Mouse (Mus musculus): ENCODE measurements at regions not wholly inside any gene's neighbourhood (a gene's known extent, or its start where the extent isn't known, plus 50 kb on each side); places are given as distances from the start of the nearest gene placed in this dataset.
A peak's percentile ranks its signal among the peaks of the same experiment; 100 is the strongest.
"Not testable (repeated sequence)": the region's sequence is repeated elsewhere in the genome, so short reads cannot be mapped to it uniquely, and the experiment has no call there.

DNA sequence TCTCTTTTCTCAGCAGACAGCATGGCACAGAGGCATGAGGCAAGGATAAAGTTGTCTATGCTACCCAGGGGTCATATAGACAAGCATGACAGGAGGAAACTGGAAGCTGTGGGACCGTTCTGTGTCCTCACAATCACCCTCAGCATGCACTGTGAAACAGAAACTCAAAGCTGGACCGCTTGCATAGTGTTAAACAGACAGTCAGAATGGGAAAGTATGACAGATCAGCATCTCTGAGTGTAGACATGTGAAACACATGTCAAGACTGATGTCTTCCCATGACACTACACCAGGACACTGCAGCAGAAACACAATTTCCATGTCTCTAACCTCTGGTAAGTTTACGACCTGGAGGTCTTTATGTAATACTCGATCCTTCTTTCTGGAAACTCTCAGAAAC lies 330.9 kb upstream of the Intu start:
- no peak for DNase-seq

DNA sequence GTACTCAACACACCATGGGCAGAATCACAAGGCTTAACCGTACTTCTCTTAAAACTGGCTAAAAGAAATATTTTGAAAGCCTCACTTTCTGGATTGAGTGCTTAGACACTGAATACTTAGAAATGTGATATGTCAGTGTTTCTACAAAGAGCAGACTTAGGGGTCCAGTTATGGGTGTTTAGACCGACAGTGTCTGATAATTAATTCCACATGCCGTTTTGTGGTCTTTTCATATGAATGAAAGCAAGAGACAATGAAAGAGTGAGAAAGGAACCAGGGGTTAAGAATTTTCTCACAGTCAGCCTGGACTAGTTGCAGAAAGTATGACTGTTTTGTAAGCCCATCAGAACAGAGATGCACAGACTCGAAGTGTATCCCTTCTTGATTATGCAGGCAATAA lies 324.8 kb upstream of the Intu start:
- DNase-seq, result no peak

DNA sequence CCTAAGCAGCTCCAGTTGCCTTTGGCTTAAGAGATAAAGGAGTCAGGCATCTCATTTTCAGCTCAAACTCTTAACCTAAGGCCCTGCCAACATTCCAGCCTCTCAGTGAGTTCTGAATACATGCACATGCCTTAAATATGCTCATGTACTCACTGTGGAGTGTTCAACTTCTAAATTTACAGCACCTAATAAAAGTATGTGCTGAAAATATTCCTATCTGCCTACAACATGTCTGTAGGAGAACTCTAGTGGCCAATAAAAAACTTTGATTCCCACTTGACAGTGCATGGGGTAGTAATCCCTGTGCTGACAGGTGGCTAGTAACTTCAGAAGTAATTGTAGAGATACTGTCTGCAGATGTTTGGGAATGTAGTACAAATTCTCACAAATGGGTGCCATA lies 319.3 kb upstream of the Intu start:
- DNase-seq, result no peak

DNA sequence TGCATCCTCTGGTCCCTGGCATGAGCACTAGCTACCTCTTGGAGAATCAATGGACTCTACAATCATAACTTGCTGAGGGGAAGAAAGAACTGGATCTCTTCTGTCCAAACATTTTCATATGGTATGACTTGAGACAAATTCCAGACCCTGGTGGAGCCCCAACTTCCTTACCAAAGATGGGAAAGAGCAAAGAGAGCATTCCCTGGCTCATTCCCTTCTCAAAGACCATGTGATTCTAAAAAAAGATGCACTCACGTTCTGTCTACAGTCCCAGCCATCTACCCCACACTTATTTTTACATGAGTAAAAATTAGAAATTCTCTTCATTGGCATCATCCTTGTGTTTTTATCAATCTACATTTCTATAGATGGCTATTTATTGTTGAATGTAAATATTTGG lies 304.3 kb upstream of the Intu start:
- no peak for DNase-seq

DNA sequence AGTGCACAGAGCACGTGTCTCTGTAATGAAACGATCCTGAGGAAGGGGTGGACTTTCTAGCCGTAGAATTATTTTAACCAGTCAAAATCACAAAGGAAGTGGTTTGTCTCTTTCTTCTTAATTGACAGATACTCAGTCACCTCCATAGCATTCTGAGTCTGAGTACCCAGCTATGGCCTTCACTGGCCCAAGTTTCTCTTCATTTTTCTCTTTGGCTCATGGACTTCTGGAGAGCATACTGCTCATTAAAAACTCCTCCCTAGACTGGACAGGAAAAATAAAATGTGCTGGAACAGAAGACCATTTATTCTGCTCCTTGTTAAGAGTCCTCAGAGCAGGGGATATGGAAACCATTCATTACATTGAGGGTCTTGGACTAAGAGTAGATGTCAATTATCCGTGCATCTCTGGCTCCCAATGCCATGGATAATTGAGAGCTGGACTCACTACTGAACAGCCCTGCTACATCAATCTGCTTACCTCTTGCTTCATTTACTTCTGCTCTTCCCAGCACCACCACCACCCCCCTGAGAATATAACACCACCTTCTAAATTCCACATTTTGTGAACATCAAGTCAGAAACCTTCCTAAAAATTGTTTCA lies 287.5 kb upstream of the Intu start:
- no peak for DNase-seq

DNA sequence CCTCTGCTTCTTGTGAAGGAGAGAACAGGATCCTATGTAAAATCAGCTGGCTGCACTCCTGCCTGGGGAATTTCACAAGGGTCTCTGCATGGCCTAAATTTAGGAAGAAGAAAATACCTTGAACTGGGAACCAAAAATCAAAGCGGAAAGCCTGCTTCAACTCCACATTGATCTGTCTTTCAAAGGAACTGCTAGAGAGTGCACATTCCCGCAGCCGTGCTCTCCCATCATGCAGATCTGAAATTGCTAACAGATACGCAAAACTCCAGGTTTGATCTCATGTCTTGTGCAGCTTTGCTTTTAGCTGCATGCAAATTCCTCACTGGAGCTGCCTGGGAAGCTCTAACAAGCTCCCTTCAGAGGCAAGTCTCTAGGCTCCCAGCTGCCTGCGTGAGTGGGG lies 276.7 kb upstream of the Intu start:
- no peak for DNase-seq

DNA sequence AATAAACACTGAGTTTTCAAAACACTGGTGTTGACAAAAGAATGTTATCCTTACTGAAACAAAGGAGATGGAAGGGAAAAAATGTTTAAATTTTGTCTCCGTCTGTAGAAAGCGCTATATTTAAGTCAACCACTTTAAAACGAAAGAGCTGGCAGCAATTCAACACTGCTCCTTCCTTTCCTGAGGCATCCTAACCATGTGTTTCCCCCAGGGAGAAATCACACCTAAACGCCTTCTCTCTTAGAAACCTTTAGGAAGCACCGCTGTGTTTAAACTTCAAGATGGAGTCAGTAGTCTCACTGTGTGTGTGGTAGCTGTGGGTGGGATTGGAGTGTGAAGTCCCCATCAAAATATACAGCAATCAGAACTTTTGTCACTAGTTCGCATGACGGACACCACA lies 268.6 kb upstream of the Intu start:
- DNase-seq, result no peak

DNA sequence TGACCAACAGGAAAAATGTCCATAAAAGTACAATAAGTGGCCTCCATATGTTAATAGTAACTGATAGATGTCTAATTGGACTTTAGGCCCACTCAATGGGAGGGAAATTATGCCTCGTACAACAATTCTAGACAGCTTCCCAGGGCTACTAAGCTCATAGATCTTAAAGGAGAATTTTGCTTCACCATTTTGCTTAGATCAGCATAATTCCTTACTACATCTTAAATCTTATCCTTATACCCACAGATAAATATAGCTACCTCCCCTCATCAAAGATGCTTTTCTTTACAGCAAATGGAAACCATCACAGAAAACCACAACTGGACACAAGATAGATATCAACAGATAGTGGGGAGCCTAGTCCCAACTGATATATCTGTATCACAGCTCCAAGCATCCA lies 263.6 kb upstream of the Intu start:
- no peak for DNase-seq

DNA sequence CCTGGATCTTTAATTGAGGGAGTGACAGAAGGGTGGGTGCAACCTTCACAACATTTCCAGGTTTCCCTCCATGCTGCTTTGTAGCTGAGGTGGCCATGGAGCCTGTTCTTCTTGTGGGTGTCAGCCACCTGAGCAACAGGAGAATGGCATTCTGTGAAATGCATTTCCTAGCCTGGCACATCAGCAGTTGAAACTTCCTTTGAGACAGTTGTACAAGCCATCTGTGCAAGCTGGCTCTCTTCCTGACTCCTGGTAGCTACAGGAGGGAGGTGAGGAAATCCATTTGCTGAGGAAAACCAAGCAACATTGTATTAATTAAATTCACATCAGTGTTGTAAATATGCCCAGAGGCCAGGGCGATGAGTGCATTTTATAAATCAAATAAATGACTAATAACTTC lies 248.2 kb upstream of the Intu start:
- peak; percentile 39 to 65 for DNase-seq

DNA sequence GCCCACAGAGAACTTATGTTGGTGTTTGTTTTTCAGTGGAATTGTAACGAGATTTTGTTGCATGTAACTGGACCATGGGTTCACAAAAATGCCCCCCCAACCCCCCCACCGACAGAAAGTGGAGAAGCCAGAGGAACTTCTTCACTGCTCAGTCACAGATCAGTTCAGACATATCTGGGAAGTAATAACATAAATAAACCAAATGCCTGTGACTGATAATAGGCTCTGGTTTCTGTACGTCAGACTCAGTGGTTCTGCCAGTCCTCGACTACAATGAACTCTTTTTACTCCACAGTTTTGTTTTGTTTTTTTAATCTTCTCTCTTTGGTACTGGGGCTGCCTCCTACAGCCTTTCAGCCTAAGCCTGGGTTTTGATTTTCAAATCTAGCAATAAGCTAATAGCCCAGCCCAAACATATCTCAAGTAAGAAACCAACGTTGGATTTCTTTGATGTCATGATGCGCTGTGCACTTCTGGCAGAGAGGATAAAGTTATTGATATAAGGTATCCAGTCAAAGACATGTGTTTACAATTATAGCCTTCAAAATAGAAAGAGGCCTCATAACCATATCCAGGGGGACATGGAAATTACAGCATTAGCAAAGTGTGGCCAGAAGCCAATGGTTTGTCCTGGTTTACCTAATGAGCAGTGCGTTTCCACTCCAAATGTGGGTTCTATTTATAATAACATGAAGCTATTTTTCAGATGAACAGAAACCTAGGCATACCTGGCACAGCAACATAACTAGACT lies 244.0 kb upstream of the Intu start:
- DNase-seq, result no peak

DNA sequence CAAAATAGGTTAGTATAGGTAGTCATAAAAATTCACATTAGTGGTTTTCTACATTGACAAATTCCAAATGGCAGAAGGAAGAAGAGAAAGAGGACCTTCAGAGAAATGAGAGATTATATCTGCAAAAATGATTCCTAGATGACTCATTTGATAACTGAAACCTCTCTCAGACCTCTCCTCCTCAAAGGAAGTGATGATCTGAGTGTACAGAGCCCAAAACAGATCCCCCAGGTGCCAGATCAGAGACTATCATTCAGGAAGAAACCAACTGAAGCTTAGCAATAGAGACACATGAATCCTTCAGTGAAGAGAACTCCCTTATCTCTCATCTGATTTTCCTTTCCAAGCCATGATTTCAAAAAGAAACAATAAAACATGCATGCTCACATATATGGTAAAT lies 234.0 kb upstream of the Intu start:
- DNase-seq, result no peak

DNA sequence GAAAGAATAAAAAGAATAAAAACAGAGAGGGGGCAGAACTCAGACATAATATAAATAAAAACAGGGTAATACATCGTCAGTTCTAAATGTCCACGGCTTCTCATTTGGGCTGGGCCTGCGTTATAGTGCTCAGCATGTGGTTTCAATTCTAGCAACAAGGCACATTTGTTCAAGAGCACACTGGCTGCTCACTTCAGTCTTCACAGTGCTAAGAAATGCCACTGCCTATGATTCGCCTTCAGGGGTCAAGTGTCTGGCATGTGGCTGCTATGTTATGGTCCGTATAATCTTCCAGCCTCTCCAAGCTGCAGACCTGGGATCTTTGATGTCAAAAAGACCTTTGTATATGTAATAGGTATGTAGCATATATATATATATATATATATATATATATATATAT lies 210.8 kb upstream of the Intu start:
- no peak for DNase-seq

DNA sequence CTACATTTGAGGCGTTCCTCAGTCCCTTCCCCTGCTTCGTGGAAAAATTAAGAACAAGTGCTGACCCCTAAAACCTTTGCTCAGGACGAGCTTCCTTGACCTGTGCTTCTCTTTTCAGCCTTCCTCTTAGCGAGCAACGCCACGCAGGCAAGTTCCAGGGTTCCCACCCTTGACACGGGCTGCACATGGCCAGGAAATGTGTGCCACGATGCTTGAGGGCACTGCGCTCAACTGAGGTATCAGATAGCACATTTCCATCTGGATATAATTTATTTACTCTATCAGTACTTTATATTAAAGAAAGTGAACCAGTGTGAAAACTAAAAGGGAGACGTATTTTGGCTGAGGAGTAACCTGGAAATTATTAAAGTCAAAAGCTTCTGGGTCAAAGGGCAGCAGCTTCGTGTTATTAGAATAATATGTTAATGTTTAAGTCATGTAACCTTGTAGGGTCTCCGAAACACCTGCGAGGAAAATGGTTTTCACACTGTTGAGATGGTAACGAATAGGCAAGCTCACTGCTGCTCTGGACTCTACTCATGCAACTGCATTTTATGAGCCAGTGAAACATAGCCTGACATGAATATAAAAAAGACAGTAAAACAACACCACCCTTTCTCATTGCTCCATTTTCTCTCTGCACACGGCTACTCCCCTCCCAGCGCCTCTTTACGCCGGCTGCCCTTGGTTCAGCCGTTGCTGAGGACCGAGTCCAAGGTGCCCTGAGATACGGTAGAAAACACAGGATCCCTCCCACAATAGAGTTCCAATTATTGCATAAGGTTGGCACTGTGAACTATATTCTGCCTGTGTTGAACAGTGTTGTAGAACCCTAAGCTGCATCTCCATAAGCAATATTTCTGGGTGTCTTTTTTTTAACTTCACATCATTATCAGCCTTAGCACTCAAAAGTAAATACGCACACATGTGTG lies 204.9 kb upstream of the Intu start:
- DNase-seq, result no peak

DNA sequence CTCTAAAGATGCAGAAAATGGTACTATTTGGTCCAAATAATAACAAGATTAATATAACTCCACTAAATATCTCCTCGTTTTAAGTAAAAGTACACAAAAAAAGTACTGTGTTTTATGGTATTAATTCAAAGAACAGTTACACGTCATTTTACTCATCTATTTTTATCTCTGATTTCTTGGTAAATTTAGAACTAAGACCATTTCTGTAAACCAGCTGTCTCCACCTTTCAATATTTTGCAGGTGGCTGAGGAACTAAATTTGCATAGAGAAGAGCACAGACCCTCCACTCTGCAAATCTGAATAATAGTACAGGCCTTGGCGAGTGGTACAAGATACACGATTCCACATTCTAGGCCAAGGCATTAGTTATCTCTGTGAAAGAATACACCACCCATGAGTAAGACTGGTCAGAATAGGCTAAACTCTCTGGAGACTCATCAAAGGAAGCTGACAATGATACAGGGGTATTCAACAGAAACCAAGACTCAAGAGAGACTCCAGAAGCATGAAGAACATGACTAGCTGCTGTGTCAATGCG lies 191.5 kb upstream of the Intu start:
- DNase-seq, result no peak

DNA sequence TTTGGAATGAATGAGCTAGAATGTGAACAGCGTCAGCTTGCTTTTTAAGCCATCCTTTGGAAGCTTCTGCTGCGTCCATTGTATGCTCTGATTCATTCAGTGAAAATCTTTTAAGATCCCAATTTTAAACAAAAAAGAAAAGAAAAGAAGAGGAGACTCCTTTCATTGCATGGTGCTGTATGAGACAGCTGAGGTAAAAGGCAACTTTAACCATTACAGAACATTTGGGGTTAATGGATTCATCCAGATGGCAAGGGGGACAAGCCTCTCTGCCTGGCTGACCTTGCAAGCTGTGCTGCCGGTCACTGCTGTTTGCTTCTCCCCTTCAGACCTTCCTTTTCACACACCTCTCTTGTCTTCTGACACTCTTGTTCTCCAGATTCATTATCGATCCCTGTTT lies 176.0 kb upstream of the Intu start:
- DNase-seq, result no peak

DNA sequence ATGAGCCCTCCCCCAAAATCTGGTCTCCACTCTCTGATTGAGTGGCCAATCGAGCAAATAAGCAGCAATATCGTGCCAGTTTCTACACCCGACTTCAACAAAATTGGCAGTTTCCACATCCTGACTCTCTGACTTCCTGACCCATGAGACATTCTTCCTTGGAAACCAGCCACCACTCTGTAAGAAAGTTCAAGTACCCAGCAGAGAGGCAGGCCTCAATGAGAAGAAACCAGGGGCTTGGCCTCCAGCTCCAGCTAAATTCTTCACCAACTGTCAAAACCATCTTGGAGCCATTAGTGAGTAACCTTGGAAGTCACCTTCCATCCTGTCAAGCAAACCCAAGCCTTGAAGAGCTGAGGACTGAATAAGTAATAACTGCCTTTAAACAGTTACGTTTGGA lies 162.7 kb upstream of the Intu start:
- no peak for DNase-seq

DNA sequence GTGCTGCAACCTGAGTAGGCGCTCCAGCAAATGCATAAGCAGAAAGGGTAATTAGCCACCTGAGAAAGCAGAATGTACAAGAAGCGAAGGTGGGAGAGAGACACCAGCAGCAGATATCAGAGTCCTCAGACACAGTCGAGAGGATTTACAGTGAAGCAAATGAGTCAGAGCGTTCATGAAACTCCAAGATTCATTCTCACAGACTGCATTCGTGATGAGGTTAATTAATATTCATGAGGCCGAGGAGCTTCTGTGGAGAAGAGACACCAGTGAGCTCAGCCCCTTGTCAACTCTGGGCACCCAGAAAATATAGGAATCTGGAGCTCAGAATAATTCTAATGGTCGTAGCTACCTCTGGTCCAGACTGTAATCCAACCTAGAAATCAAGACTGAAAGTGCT lies 159.7 kb upstream of the Intu start:
- DNase-seq, result no peak

DNA sequence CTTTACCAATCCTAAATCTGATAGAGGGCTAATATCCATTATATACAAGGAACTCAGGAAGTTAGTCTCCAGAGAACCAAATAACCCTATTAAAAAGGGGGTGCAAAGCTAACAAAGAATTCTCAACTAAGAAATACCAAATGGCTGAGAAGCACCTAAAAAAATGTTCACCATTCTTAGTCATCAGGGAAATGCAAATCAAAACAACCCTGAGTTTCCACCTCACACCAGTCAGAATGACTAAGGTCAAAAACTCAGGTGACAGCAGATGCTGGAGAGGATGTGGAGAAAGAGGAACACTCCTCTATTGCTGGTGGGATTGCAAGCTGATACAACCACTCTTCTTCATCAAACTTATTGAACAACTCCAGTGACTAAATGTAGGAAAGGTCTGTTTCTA lies 154.9 kb upstream of the Intu start:
- not testable (repeated sequence) for DNase-seq

DNA sequence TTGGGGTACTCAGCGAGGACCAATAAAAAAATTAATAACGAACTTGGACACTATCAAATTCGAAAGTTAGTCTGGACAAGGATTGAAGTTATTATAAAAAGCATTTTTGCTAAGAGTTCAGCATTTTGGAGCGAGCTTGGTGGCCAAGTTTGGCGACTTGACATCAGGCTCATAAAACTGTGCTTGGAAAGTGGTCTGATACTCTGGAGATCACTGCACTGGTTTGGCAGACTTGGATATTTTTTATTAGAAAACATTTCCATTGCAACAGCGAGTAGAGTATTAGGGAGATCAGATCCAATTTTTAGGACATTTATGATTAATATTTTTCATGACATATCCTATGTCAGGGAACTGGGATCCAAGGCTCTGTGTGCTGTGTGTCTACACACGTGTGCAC lies 153.7 kb upstream of the Intu start:
- no peak for DNase-seq

DNA sequence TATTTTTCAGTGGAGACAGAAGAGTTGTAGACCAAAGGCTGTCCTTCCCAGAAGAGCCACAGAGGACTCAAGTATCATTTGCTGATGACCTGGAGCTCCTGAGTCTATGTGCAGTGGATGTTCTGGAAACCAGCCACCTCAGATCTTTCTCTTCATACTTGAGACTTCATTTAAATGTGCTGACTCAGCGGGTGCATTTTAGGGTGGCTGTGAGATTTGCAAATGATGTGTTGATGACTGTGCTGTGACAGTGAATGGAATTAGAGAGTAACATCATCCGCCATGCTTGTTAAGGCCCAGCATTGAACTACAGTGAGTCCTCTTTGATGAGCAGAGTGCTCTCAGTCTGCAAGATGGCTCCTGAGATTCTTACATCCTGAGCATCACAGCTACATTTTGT lies 152.0 kb upstream of the Intu start:
- DNase-seq, result no peak

DNA sequence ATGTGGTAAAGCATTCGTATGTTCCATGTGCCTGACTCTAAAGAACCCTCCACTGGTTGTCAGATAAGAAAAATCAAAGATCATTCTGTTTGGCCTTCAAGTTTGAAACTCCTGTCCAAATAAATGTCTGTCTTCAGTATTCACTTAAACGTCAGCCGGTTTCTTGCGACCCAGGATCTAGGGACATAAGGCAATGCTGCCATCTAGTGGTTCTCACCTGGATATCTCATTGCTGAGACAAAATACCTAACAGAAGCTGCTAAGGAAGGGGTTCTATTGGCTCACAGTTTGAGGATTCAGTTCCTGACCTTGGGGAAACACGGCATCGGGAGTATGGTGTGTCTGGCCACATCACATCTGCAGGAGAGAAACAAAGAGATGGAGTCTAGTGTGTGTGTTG lies 139.5 kb upstream of the Intu start:
- peak; percentile 69 to 71 for DNase-seq

DNA sequence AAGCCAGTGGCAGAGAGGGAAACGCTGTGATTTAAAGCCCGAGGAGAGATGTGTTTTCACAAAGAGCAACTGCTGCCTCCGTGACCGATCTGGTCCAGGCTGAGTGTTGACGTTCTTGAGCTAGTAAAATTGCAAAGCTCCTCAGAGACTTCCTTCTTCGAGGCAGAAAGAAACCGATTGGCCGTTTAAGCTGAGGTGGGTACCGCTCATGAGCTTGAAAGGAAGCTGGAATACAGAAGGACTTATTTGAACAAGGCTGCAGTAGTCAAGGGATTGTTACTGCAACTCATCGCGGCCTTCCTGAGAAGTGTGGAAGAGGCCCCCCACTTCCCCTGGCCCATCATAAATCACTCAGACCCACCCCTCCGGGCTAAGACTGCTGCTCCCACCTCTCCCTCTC lies 132.9 kb upstream of the Intu start:
- DNase-seq, result no peak

DNA sequence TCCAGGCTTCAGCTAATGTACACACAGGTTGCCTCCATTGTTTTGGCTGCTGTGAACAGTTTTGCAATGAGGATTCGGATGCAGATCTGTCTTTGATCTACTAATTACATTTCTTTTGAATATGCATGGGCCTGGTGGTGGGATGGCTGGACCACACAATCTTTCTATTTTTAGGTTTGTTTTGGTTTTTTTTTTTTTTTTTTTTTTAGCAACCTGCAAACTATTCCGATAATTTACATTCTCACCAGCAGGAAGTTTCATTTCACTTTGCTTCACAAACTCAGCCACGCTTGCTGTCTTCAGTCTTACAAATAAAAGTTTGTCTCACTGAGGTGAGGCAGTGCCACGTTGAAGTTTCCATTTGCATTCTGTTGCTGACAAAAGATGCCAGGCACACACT lies 127.7 kb upstream of the Intu start:
- no peak for DNase-seq
